Mouse (Mus musculus) layer of hippocampus, adult 18-20 months (tissue): ENCODE results near the gene Pknox2. TPM values are rescaled to one million over a fixed set of nuclear protein-coding genes. Genes with fewer than 3 reads are reported as not detected.

Source experiments
- DNase-seq, 2 experiments: peaks; one replicate each; pipeline ENCODE4 v3.0.0; 2022; ENCODE audit warnings: low spot score in 2 of 2
- total RNA-seq, 2 experiments: library from RNA; stranded (reverse); gene quantifications; 2 replicates each; pipeline ENCODE4 v1.2.3; 2021

The Pknox2 gene
- total RNA-seq, 2 experiments from 2014 or later = 38.3 to 39.2 TPM

DNA sequence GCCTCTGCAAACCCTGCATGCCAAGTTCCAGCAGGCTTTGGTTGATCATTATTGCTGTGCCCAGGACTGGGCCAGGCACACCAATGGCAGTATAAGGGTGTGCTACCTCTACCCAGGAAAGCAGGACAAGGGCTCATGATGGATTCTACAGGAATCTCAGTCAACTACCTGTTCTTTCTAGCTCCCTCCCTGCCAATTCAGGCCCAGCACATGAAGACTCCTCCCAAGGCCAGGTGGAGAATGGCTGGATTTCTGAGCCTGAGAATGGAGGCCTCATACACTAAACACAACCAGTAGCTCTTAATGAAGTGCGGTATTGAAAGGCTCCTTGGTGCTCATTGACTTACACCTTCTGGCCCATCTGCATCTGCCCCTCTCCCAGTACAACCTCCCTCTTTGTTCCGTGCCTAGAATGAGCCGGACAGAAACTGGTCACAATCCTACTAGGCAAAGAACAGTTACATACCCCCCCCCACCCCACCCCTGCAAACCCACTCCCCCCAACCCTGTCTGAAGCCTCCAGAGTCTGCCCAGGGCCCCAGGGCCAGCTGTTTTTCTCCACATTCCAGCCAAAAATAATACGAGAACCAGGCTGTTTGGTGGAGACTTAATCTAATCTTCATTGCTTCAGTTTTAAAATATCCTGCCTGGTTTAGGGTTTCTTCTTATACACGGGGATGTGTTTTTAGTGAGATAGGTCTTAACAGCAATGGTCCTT, 6.6 kb downstream of the Pknox2 start:
- no peak for DNase-seq

- DNase-seq = no peak
Observed at GRCm38 (mm10) chr9:37139514-37139913, 7.7 kb downstream of the Pknox2 start.

GRCm38 (mm10) chr9:37138883-37139282, 8.3 kb downstream of the Pknox2 start:
- DNase-seq = no peak

DNA sequence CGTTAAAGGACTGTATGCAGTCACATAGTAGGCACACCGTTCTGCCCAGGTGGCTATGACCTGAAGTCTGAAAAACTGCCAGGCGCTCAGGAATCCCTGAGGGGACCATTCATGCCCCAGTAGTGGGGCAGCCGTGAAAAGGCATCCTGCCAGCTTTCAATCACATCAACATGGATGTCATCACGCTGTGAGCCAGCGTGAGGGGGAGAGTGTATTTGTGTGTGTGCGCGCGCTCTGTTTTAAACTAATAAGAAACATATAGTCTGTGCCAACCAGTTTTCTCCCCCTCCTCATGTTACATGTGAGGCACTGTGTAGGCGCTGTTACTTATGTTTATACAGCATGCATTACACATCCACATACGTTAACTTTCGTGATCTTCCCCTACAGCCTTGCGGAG, 10.9 kb downstream of the Pknox2 start:
- no peak for DNase-seq

- DNase-seq = no peak
Observed at GRCm38 (mm10) chr9:37133495-37133894, 13.7 kb downstream of the Pknox2 start.

DNA sequence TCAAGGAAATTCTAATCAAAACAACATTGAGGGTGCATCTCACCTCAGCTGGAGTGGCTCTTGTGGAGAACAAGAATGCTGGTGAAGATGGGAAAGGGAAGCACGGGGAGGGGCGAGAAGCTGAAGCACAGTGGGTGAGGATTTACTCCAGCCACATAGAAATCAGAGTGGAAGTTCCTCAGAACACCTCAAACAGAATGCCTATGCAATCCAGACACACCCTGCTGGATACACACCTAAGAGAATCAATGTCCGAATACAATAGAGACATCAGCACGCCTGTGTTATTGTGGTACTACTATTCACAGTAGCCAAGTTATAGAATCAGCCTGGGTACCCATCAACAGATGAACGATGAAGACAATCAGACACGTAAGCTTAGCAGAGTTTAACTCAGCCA, 18.2 kb downstream of the Pknox2 start:
- DNase-seq = no peak

GRCm38 (mm10) chr9:37126197-37126596, 21.0 kb downstream of the Pknox2 start:
- DNase-seq = no peak

GRCm38 (mm10) chr9:37124696-37125480, 22.3 kb downstream of the Pknox2 start:
- no peak for DNase-seq

DNA sequence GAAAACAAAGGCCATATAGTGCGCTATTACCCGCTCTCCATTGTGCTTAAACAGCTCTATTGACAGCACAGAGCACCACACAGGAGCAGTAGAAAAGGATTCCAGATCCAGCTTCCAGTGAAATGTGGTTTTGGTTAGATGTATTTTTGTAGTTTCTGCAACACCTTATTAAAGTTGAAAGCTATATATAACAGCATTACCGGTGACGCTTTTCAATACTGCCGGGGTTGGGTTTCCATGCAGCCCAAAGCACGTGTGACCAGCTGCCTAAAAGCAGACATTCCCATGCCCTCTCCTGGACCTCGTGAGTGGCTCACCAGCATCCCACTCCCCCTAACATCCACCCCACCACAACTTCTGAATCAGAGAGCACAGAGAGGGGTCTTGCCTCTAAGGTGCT, 23.8 kb downstream of the Pknox2 start:
- no peak for DNase-seq

- DNase-seq = no peak
Observed at GRCm38 (mm10) chr9:37122971-37123370, 24.2 kb downstream of the Pknox2 start.

DNA sequence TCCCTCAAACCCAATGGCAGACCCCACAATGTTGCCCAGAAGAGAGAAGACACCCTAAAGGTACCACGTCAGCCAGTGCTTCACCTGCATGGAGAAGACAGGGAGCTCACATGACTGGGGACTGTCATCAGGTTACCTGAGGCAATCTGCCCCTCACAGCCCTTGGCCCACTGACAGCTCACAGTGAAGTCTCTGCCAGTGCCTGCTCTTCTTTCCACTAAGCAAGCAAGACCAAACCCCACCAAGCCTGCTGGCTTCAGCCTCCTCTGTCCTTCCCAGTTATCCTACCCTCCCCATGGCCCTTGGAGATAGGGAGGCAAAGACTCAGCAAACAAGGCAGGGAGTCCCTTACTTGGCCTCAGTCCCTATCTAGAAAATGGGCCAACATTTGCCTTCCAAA, 24.8 kb downstream of the Pknox2 start:
- DNase-seq = no peak

DNA sequence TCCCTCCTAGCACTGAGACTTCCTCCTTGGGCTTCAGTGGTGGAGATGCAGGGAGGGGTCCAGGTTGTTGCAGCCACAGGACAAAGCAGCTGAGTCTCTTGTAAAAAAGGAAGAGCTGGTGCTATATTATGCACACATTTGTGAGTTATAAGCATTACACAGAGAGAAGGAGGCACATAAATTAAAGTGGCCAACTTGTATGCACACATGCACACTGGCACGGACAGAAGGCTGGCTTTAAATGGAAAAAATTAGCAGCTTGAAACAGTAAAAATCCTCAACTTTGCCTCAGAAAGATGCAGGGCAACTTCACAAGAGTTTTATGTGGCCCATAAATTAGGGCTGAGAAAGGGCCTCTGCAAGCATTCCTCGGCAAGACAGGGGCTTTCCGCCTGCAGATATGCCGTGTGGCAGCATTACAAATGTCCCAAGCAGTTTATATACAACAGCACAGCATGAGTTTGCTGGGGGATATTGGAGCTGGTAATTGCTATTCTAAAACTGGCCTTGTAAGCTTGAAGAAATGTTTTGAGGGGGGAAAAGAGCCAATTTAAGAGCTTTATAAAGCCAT, 25.4 kb downstream of the Pknox2 start:
- no peak for DNase-seq

DNA sequence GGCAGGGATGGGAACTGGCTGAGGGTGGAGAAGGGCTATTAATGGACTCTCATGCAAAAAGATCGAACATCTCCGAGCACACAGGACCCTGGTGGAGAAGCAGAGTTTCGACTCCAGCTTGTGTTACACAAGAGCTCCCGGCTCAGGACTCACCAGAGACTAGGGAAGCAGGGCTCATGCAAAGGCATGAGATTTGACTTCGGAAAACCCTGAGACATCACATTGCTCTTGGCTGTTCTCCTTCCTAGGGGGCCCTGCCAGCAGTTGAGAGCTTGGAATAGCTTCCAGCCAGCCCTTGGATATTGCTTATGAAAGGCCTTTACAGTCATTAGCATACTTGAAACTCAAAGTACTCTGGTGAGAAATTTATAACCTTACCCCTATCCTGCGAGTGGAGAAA, 26.4 kb downstream of the Pknox2 start:
- no peak for DNase-seq

DNA sequence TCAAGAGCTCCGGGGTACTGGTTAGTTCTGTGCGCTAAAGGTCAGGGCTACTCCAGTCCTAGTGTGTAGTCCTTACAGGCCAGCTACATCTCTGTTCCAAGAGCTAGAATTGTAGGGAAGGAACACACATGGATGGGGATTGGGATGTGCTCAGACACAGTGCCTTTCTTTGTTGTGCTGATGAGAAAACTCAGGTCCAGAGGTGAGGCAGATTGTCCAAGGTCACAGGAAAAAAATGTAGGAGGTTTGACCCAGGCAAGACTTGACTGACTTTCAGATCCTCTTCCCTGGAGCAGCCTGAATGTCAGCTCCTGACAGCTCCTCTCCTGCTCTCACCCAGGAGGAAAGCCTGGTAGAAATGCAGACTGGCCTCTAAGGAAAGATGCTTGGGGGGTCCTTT, 29.7 kb downstream of the Pknox2 start:
- no peak for DNase-seq

DNA sequence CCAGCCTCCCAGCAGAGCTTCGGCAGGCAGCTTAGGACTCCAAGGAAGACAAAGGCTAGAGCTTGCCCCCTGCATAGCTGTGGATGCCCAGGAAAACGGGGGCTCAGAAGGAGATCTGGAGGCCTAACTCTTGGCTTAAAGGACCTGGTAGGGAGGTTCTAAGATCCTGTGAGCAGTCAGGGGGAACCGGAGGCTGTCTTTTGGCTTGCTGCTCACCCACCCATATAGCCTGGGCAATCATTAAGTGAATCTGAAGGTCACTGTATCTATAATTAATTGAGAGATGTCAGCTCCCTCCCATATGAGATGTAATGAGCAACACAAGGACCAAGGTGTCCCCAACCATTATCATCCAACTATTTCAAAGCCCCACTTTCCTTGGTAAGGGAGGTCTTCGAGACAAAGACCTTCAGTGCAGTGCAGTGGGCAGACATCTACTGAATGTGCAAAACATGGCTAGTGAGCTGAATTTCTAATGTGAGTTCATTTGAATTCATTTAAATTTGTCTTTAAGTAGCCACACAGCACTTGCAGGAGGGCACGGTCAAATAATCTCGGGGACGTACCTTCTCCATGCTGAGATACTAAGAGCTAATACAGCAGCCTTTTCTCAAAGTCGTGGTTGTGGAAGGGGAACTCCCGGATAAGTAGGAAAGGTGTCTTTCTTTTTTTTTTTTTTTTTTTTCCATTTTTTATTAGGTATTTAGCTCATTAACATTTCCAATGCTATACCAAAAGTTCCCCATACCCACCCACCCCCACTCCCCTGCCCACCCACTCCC, 30.4 kb downstream of the Pknox2 start:
- DNase-seq = no peak

GRCm38 (mm10) chr9:37115820-37116219, 31.4 kb downstream of the Pknox2 start:
- no peak for DNase-seq

- DNase-seq = no peak
Observed at GRCm38 (mm10) chr9:37114286-37115267, 32.6 kb downstream of the Pknox2 start.

DNA sequence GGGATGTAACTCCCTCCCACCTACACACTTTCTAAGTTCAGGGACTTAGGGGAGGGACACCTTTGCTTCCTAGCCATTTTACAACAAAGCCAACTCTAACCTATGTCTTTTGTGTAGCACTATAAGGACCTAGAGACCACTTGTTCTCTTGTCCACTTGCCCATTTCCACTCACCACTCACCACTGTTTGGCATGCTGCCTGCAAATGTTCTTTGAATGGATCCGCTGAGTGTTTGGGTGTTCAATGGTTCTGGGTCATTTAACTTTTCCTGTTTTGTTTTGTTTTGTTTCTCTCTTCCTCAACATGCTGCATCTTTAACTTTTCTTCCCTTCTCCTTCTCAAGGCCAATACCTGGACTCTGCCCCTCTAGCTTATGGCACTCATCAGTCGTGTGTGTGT, 39.7 kb downstream of the Pknox2 start:
- DNase-seq = no peak

GRCm38 (mm10) chr9:37106808-37107207, 40.4 kb downstream of the Pknox2 start:
- DNase-seq = peak in 1 of 2 experiments; percentile 45

DNA sequence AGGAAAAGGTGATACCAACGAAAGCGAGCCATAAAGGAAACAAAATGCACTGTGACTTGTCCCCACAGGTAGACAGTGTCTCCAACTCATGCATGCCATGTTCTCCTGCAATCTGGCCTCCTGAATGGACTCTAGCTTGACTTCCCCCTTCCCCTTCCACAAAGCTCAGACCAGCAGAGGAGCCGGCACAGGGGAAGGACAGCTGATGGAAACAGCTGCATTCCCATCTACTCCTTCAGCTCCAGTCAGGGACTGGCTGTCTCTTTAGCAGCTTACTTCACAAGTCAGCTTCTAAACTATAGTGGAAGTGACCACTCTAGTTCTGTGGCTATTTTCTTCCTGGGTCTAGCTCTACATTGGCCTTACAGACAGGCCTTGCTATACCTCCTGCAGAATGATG, 43.0 kb downstream of the Pknox2 start:
- no peak for DNase-seq
